Mouse (Mus musculus) bone marrow, adult 2 months (tissue): ENCODE data around the gene Fam71f1.
"Not testable (repeated sequence)": the region's sequence is repeated elsewhere in the genome, so short reads cannot be mapped to it uniquely, and the experiment has no call there.

Source experiments
- CTCF ChIP-seq: fragments of 200-500 bp; IDR thresholded peaks from 2 replicates; pipeline ENCODE4 v1.5.1; 2011; ENCODE audit warnings: low read length, control low read depth; ENCODE audit not compliant: control insufficient read depth, insufficient read depth
- POLR2A ChIP-seq: fragments of 200-500 bp; IDR thresholded peaks from 2 replicates; pipeline ENCODE4 v1.6.1; 2011; ENCODE audit warnings: low read depth, mild to moderate bottlenecking, control low read depth, low read length, borderline replicate concordance; ENCODE audit not compliant: control insufficient read depth

DNA sequence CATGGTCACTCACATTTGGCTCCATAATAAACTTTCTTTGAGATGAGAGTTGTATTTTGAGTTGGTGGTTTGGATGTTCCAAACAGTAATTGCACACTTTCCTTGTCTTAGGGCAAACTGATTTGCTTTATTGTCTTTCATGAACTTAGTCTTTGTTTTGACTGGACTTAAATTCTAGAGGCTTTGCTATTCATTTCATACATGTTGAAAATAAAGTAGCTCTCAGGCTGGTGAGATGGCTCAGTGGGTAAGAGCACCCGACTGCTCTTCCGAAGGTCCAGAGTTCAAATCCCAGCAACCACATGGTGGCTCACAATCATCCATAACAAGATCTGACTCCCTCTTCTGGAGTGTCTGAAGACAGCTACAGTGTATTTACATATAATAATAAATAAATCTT is 27.6 kb downstream of the Fam71f1 start:
- TF ChIP-seq POLR2A, CTCF: not testable (repeated sequence)
